Mouse (Mus musculus): ENCODE data around the gene Rcan3.

Gene Rcan3

GRCm38 (mm10) chr4:135413491-135413890, 20.2 kb downstream of the Rcan3 start:
- no peak for DNase-seq (ENCODE audit: low read depth, low spot score)

GRCm38 (mm10) chr4:135411633-135412032, 22.0 kb downstream of the Rcan3 start:
- DNase-seq (ENCODE audit: low read depth, low spot score): peak; percentile 85

- peak; percentile 96 for DNase-seq (ENCODE audit: low read depth, low spot score)
Observed at GRCm38 (mm10) chr4:135406180-135406579, 27.5 kb downstream of the Rcan3 start.

GRCm38 (mm10) chr4:135404916-135405315, 28.7 kb downstream of the Rcan3 start:
- no peak for DNase-seq (ENCODE audit: low read depth, low spot score)

- peak; percentile 73 for DNase-seq (ENCODE audit: low read depth, low spot score)
Observed at GRCm38 (mm10) chr4:135404048-135404447, 29.6 kb downstream of the Rcan3 start.

- DNase-seq (ENCODE audit: low read depth, low spot score): no peak
Observed at GRCm38 (mm10) chr4:135401881-135402280, 31.8 kb downstream of the Rcan3 start.

- DNase-seq (ENCODE audit: low read depth, low spot score): no peak
Observed at GRCm38 (mm10) chr4:135397991-135398390, 35.7 kb downstream of the Rcan3 start, which contains the start of gene Ncmap. TSS of gene Ncmap (minus strand) at chr4:135398227.

GRCm38 (mm10) chr4:135397551-135397950, 36.1 kb downstream of the Rcan3 start:
- DNase-seq (ENCODE audit: low read depth, low spot score): no peak

- DNase-seq (ENCODE audit: low read depth, low spot score): no peak
Observed at GRCm38 (mm10) chr4:135396303-135396702, 37.4 kb downstream of the Rcan3 start.

GRCm38 (mm10) chr4:135395375-135395774, 38.3 kb downstream of the Rcan3 start:
- no peak for DNase-seq (ENCODE audit: low read depth, low spot score)

GRCm38 (mm10) chr4:135394666-135395065, 39.0 kb downstream of the Rcan3 start:
- no peak for DNase-seq (ENCODE audit: low read depth, low spot score)

GRCm38 (mm10) chr4:135393381-135393780, 40.3 kb downstream of the Rcan3 start:
- DNase-seq (ENCODE audit: low read depth, low spot score): no peak

GRCm38 (mm10) chr4:135392801-135393200, 40.9 kb downstream of the Rcan3 start:
- no peak for DNase-seq (ENCODE audit: low read depth, low spot score)

GRCm38 (mm10) chr4:135391014-135391413, 42.6 kb downstream of the Rcan3 start:
- peak; percentile 30 for DNase-seq (ENCODE audit: low read depth, low spot score)

- DNase-seq (ENCODE audit: low read depth, low spot score): no peak
Observed at GRCm38 (mm10) chr4:135385614-135386013, 48.0 kb downstream of the Rcan3 start.

- DNase-seq (ENCODE audit: low read depth, low spot score): peak; percentile 81
Observed at GRCm38 (mm10) chr4:135382316-135382715, 51.3 kb downstream of the Rcan3 start.

GRCm38 (mm10) chr4:135381355-135381754, 52.3 kb downstream of the Rcan3 start:
- DNase-seq (ENCODE audit: low read depth, low spot score): no peak

- DNase-seq (ENCODE audit: low read depth, low spot score): no peak
Observed at GRCm38 (mm10) chr4:135377241-135377640, 56.4 kb downstream of the Rcan3 start.

GRCm38 (mm10) chr4:135375444-135375843, 58.2 kb downstream of the Rcan3 start:
- no peak for DNase-seq (ENCODE audit: low read depth, low spot score)

GRCm38 (mm10) chr4:135373299-135373698, 60.4 kb downstream of the Rcan3 start:
- no peak for DNase-seq (ENCODE audit: low read depth, low spot score)

GRCm38 (mm10) chr4:135370372-135370771, 63.3 kb downstream of the Rcan3 start:
- DNase-seq (ENCODE audit: low read depth, low spot score): no peak

- no peak for DNase-seq (ENCODE audit: low read depth, low spot score)
Observed at GRCm38 (mm10) chr4:135362828-135363227, 70.8 kb downstream of the Rcan3 start.
